Mouse (Mus musculus): Measurements from ENCODE around the gene Rsph14. TPM values are rescaled to one million over a fixed set of nuclear protein-coding genes. Genes with fewer than 3 reads are reported as not detected.

The Rsph14 gene
- total RNA-seq, 2 experiments from 2014 or later: not detected

DNA sequence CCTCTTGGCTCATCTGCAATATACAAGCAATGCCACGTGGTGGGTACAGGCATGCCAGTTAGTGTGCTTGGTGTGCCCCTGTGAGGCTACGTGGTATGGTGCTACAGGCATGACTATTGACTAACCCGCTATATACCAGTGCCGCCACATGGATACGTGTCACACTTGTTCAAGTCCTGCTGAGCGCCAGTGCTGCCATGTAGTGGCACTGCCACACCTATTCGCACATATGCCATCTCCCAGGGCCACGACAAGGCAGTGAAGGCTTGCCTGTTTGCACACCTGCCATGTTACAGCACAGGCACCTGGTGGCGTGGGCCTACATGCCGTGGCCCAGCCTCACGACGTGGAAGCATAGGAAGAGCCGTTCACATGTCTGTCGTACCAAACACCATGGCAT, 108.1 kb downstream of the Rsph14 start:
- peak in 1 of 2 experiments; percentile 10 for DNase-seq (ENCODE audit: extremely low spot score in 1 of 2, low spot score in 2 of 2)
- Histone ChIP-seq H3K4me3 (no peak overlapping the region), H3K27ac (no peak overlapping the region)
- intact Hi-C loops (cut with DNase I): loop anchor here (1.0 to 5.0 kb wide), 2 partner anchors 29 to 228 kb away; no protein-coding TSS in a partner anchor
- no peak for TF ChIP-seq CTCF (IDR thresholded peaks at IDR 0.05)

DNA sequence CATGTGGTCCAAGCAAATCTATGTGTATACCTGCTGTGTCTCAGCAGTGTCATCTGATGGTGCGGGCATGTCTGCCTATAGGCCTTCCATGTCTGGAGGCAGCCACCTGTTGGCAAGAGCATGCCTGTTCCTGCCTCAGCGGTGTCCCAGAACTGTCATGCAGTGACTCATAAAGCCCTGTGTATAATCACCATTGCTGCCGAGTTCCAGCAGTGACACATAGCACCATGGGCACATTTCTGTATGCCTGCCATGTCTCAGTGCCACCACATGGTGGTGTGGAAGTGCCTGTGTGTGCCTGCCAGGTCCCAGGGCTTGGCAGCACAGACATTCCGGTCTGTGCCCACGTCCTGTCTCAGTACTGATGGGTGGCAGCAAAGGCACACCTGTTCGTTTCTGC, 109.6 kb downstream of the Rsph14 start:
- peak; percentile 71 for TF ChIP-seq CTCF (IDR thresholded peaks at IDR 0.05)
- DNase-seq (ENCODE audit: extremely low spot score in 1 of 2, low spot score in 2 of 2): peak; percentile 64 to 69

GRCm38 (mm10) chr10:74921614-74922013, 110.8 kb downstream of the Rsph14 start:
- Histone ChIP-seq H3K4me3 (no peak overlapping the region), H3K27ac (no peak overlapping the region)
- no peak for DNase-seq (ENCODE audit: extremely low spot score in 1 of 2, low spot score in 2 of 2)
- intact Hi-C loops (cut with DNase I): loop anchor here (5.0 kb wide), 1 partner anchor 231 kb away; no protein-coding TSS in a partner anchor
- TF ChIP-seq CTCF (IDR thresholded peaks at IDR 0.05): no peak

More for the DNA sequence above, 109.6 kb downstream of the Rsph14 start:
- Histone ChIP-seq H3K4me3 (no peak overlapping the region), H3K27ac (no peak overlapping the region)
- intact Hi-C loops (cut with DNase I): loop anchor here (5.0 kb wide), 1 partner anchor 230 kb away; no protein-coding TSS in a partner anchor

- intact Hi-C loops (cut with DNase I): loop anchor here (5.0 kb wide), 1 partner anchor 231 kb away; no protein-coding TSS in a partner anchor
- peak; percentile 51 to 76 for DNase-seq (ENCODE audit: extremely low spot score in 1 of 2, low spot score in 2 of 2)
Observed at GRCm38 (mm10) chr10:74920853-74921567, 111.4 kb downstream of the Rsph14 start.

DNA sequence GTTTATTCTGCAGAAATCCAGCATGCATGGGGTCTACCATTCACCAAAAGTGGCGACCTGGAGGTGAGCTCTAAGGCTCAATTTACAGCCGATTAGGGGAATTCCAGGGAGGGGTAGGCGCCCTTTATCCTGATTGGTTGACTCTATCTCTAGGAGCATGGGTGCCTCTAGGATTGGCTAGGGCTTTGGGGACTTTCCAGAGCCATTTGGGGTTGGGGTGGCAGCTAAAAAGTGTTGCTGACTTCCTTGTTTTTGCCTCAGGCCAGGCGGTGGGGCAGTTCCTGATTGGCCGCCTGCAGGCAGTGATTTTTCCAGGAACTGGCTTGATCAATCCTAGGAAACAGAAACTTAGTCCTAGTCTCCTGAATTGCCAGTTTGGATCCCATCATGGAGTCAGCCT, 113.1 kb downstream of the Rsph14 start:
- H3K27ac ChIP-seq: no peak overlapping the region
- no peak overlapping the region for H3K4me3 ChIP-seq
- intact Hi-C loops (cut with DNase I): no loop called here
- DNase-seq (ENCODE audit: extremely low spot score in 1 of 2, low spot score in 2 of 2): no peak
- TF ChIP-seq CTCF (IDR thresholded peaks at IDR 0.05): no peak

More at GRCm38 (mm10) chr10:74920853-74921567, 111.4 kb downstream of the Rsph14 start:
- no peak overlapping the region for H3K27ac ChIP-seq
- H3K4me3 ChIP-seq: no peak overlapping the region
- TF ChIP-seq CTCF (IDR thresholded peaks at IDR 0.05): peak; percentile 83

- intact Hi-C loops (cut with DNase I): no loop called here
- TF ChIP-seq CTCF (IDR thresholded peaks at IDR 0.05): no peak
- DNase-seq (ENCODE audit: extremely low spot score in 1 of 2, low spot score in 2 of 2): no peak
- Histone ChIP-seq H3K27ac (no peak overlapping the region), H3K4me3 (no peak overlapping the region)
Observed at GRCm38 (mm10) chr10:74908431-74908830, 124.0 kb downstream of the Rsph14 start.

Other genes with a start within 250 kb of the Rsph14 start
- gene Gnaz, start 65.4 kb downstream of the Rsph14 start, total RNA-seq (2021): 100 to 1,000 TPM; 114 to 124 TPM
- 10 to 100 TPM; 31.6 to 35.7 TPM for gene Rab36, start 4.5 kb upstream of the Rsph14 start, total RNA-seq (2021)
- 100 to 1,000 TPM in 1 of 2 experiments, 10 to 100 TPM in 1; 99.6 to 113 TPM for gene Bcr, start 28.0 kb upstream of the Rsph14 start, total RNA-seq (2021)
- 10 to 100 TPM; 42.9 to 46.4 TPM for gene Specc1l, start 179.5 kb upstream of the Rsph14 start, total RNA-seq (2021)